Mouse (Mus musculus) neutrophil, adult 83 days (primary cell): ENCODE results near the gene Myo6. TPM values are rescaled to one million over a fixed set of nuclear protein-coding genes. Genes with fewer than 3 reads are reported as not detected.

Source experiments
- total RNA-seq, 2 experiments: library from RNA; stranded (reverse); gene quantifications; one replicate each; pipeline ENCODE4 v1.2.4; 2023

The Myo6 gene
- 1 to 10 TPM; 2.0 to 2.1 TPM for total RNA-seq

DNA sequence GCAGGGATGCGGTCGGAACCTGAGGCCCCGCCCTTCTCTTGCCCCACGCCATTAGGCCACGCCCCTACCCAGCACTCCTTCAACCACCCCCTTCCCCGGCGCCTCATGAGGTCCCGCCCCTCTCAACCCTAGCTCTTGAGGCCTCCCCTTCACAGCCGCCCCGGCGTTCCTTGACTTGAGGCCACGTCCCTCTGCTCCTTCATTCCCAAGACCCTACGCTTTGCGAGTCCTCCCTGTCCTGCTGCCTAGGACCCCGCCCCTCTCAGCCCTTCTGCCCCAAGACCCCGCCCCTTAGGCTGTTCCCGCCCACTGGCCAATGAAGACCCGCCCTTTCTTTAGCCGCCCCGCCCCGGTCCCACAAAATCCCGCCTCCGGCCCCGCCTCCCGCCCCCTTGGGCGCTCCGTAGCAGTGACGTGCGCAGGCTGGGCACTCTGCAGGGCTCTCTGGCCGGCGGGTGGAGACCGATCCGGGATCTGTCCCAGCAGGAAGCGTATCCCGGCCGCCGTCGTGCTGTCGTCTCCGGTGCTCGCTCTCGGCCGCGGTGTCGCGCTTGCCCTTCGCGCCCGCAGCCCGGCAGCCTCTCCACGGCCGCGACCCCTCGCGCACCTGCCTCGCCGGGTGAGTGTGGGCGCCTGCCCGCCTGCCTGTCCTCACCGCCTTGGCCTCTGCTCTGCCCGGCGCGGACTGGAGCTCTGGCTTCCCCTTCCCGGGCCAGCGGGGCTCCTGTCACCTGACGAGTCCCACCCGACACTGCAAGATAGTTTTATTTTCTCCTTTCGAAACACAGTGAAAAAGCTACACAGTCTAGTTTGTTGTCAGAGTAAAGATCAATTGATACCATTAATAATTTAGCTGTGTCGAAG lies at the start of gene Myo6:
Gene Myo6, plus strand, starts transcription at position 421 of the 864 bp plus-strand sequence.

Other genes starting within 250 kb of the Myo6 start
- gene Filip1, start 152.2 kb upstream of the Myo6 start, total RNA-seq: under 1 TPM in 1 of 2 experiments, not detected in 1; 0.15 TPM
- 100 to 1,000 TPM in 1 of 2 experiments, 10 to 100 TPM in 1; 72.2 to 102 TPM for gene Senp6, start 98.1 kb upstream of the Myo6 start, total RNA-seq